Mouse (Mus musculus): ENCODE results near the gene Mus81. TPM values are rescaled to one million over a fixed set of nuclear protein-coding genes. Genes with fewer than 3 reads are reported as not detected.
"Not testable (repeated sequence)": the region's sequence is repeated elsewhere in the genome, so short reads cannot be mapped to it uniquely, and the experiment has no call there.

Mus81 gene
- polyA plus RNA-seq, 1 experiment from 2014 or later, result 44.1 TPM

DNA sequence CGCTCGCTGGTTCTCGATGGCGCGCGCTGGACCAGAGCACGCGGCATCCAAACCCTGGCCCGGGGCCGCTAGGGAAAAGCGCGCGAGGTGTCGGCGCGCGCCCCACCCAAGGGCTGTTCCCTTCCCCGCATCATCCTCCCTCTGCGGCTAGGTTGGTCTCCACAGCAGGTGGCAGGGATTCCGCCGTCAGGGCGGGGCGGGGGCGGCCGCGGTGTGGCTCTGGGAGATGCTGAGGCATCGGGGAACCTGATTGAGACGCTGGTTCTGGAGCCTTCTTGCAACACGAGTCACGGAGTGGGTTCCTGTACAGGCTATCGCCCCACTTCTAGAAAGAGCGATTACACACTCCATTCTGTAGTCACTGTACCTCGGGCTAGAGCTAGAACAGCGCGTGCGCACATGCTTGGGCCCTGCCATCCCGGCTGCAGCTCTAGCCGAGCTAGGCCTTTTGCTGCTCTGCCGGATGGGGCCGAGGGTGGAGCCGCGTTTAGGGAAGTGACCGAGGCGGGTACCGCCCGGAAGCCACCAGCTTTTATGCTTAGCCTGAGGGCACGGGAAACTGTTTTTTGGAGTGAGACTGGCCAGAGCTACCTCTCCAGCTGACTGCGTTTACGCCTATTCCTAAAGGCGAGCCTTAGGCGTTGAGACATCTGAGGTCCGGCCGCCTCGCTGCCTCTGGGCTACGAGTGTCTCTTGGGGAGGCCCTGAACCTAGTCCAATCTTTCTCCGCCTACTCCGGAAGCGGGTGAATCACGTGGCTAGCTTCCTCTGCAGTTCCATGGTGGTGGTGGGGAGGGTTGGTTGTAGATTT lies 2.9 kb upstream of the Mus81 start:
- no peaks in the 10 kb centered on the region for H3K27me3 ChIP-seq
- no peaks in the 10 kb centered on the region for H3K9me3 ChIP-seq (replicated peaks)
- H3K9ac ChIP-seq, result peak overlapping the region; percentile 91
- peak; percentile 25 for ATAC-seq (ENCODE audit: insufficient number of reproducible peaks, low FRiP score, low TSS enrichment, low read depth)
- WGBS, result under 1% methylated on average over 57 of the region's 59 CpGs
- H3K36me3 ChIP-seq, result peaks cover 32% of the 10 kb centered on the region
- peak overlapping the region; percentile 82 for H3K4me3 ChIP-seq (replicated peaks)
- H3K27ac ChIP-seq (replicated peaks), result peak overlapping the region; percentile 97
- peak overlapping the region; percentile 86 for H3K4me2 ChIP-seq (replicated peaks)
- peaks cover 46% of the 10 kb centered on the region for H3K4me1 ChIP-seq

- ATAC-seq (ENCODE audit: insufficient number of reproducible peaks, low FRiP score, low TSS enrichment, low read depth), result peak; percentile 63
- Histone ChIP-seq H3K4me1 (peaks cover 49% of the 10 kb centered on the region), H3K4me3 (replicated peaks) (peak within 1 kb of the TSS; percentile 82), H3K4me2 (replicated peaks) (peak within 1 kb of the TSS; percentile 86), H3K36me3 (peaks cover 32% of the 10 kb centered on the region), H3K9me3 (replicated peaks) (no peaks in the 10 kb centered on the region), H3K27ac (replicated peaks) (peak within 1 kb of the TSS; percentile 99), H3K9ac (peak within 1 kb of the TSS; percentile 91), H3K27me3 (no peaks in the 10 kb centered on the region)
- WGBS, result under 1% methylated on average over 58 of the region's 62 CpGs
Measured at GRCm38 (mm10) chr19:5490313-5490897, 2.2 kb upstream of the Mus81 start, which contains the start of gene Cfl1. Cfl1 (plus strand) TSS chr19:5490455.

DNA sequence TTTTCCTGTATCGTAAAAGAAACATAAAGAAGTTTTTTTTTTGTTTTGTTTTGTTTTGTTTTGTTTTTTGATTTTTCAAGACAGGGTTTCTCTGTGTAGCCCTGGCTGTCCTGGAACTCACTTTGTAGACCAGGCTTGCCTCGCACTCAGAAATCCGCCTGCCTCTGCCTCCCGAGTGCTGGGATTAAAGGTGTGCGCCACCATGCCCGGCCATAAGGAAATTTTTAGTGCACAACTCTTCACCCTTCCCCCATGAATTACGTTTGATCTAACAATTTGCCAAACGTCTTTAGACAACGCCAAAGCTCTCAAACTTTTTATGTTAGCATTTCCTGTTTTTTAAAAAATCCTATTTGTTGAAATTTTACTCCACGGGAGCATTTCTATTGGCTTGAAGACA lies 1.5 kb upstream of the Mus81 start:
- not testable (repeated sequence) for H3K9me3 ChIP-seq (replicated peaks); ATAC-seq (ENCODE audit: insufficient number of reproducible peaks, low FRiP score, low TSS enrichment, low read depth); H3K9ac ChIP-seq; H3K27me3 ChIP-seq
- peak overlapping the region; percentile 82 for H3K4me3 ChIP-seq (replicated peaks)
- peak overlapping the region; percentile 86 for H3K4me2 ChIP-seq (replicated peaks)
- H3K36me3 ChIP-seq, result peaks cover 35% of the 10 kb centered on the region
- peak overlapping the region; percentile 99 for H3K27ac ChIP-seq (replicated peaks)
- H3K4me1 ChIP-seq, result peaks cover 49% of the 10 kb centered on the region
- 43% methylated on average over 10 of the region's 10 CpGs for WGBS

DNA sequence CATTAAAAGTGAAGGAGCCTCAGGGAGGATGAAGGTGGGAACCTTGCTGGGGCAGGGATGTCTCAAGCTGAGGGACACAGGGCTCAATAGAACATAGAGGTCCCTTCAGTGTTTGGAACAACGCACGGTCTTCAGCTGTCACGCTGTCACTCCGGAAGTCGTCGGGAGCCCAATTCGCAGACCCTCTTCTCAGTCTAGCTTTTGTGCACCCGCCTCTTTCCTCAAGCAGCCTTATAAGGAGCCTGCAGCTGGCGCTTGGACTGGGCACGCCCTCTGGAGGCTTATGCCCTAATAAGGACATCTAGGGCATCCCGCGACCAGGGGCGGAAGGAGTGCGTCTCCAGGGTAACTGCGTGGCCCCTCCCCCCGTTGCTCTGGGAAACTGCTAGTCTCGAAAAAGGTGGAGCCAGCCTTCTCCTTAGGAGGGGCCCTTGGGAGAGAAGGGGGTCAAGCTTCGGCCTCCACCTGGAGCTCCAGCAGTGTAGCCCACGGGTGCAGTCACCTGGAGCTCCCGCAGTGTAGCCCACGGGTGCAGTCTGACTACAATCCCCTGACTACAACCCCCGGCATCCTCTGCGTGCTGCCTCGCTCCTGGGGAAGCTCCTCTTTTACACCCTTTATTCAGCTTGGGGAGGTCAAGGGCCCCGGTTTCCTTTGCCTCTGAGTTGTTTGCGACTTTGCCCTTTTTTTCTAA lies 823 bp upstream of the Mus81 start:
- no peaks in the 10 kb centered on the region for H3K9me3 ChIP-seq (replicated peaks)
- peaks cover 49% of the 10 kb centered on the region for H3K4me1 ChIP-seq
- no peaks in the 10 kb centered on the region for H3K27me3 ChIP-seq
- H3K36me3 ChIP-seq, result peaks cover 37% of the 10 kb centered on the region
- peak overlapping the region; percentile 23 for H3K9ac ChIP-seq
- H3K27ac ChIP-seq (replicated peaks), result peak overlapping the region; percentile 99
- WGBS, result under 1% methylated on average over 26 of the region's 26 CpGs
- ATAC-seq (ENCODE audit: insufficient number of reproducible peaks, low FRiP score, low TSS enrichment, low read depth), result peak; percentile 85
- peak overlapping the region; percentile 59 for H3K4me3 ChIP-seq (replicated peaks)
- peak overlapping the region; percentile 86 for H3K4me2 ChIP-seq (replicated peaks)

GRCm38 (mm10) chr19:5486771-5487170 lies 1.4 kb downstream of the Mus81 start:
- H3K27ac ChIP-seq (replicated peaks), result peak overlapping the region; percentile 39; the same call in 1 of the 2 replicates
- peaks cover 37% of the 10 kb centered on the region for H3K4me1 ChIP-seq
- H3K27me3 ChIP-seq, result no peaks in the 10 kb centered on the region
- H3K4me2 ChIP-seq (replicated peaks), result peak overlapping the region; percentile 86
- H3K9me3 ChIP-seq (replicated peaks), result no peaks in the 10 kb centered on the region
- H3K4me3 ChIP-seq (replicated peaks), result peak overlapping the region; percentile 59; the same call in 1 of the 2 replicates
- H3K9ac ChIP-seq, result no peak overlapping the region
- no peak for ATAC-seq (ENCODE audit: insufficient number of reproducible peaks, low FRiP score, low TSS enrichment, low read depth)
- H3K36me3 ChIP-seq, result peaks cover 44% of the 10 kb centered on the region
- WGBS, result 82% methylated on average over 4 of the region's 4 CpGs

GRCm38 (mm10) chr19:5486286-5486685 lies 1.9 kb downstream of the Mus81 start:
- Histone ChIP-seq H3K9me3 (replicated peaks) (no peaks in the 10 kb centered on the region), H3K4me3 (replicated peaks) (no peak overlapping the region; the same call in 1 of the 2 replicates), H3K4me2 (replicated peaks) (peak overlapping the region; percentile 86; the same call in 1 of the 2 replicates), H3K36me3 (peaks cover 49% of the 10 kb centered on the region), H3K4me1 (peaks cover 34% of the 10 kb centered on the region), H3K27me3 (no peaks in the 10 kb centered on the region), H3K27ac (replicated peaks) (peak overlapping the region; percentile 39; the same call in 1 of the 2 replicates), H3K9ac (no peak overlapping the region)
- no peak for ATAC-seq (ENCODE audit: insufficient number of reproducible peaks, low FRiP score, low TSS enrichment, low read depth)
- WGBS, result 74% methylated on average over 8 of the region's 8 CpGs

- H3K36me3 ChIP-seq, result peaks cover 54% of the 10 kb centered on the region
- no peaks in the 10 kb centered on the region for H3K27me3 ChIP-seq
- peaks cover 34% of the 10 kb centered on the region for H3K4me1 ChIP-seq
- no peak overlapping the region for H3K4me2 ChIP-seq (replicated peaks)
- ATAC-seq (ENCODE audit: insufficient number of reproducible peaks, low FRiP score, low TSS enrichment, low read depth), result no peak
- WGBS, result 91% methylated on average over 7 of the region's 7 CpGs
- H3K9ac ChIP-seq, result no peak overlapping the region
- H3K27ac ChIP-seq (replicated peaks), result peak overlapping the region; percentile 39; the same call in 1 of the 2 replicates
- H3K4me3 ChIP-seq (replicated peaks), result no peak overlapping the region
- H3K9me3 ChIP-seq (replicated peaks), result no peaks in the 10 kb centered on the region
Measured at GRCm38 (mm10) chr19:5485821-5486220, 2.4 kb downstream of the Mus81 start.

GRCm38 (mm10) chr19:5485371-5485770 lies 2.8 kb downstream of the Mus81 start:
- ATAC-seq (ENCODE audit: insufficient number of reproducible peaks, low FRiP score, low TSS enrichment, low read depth), result no peak
- H3K36me3 ChIP-seq, result peaks cover 58% of the 10 kb centered on the region
- no peak overlapping the region for H3K4me2 ChIP-seq (replicated peaks)
- peaks cover 34% of the 10 kb centered on the region for H3K4me1 ChIP-seq
- H3K4me3 ChIP-seq (replicated peaks), result no peak overlapping the region
- H3K27ac ChIP-seq (replicated peaks), result no peak overlapping the region
- no peak overlapping the region for H3K9ac ChIP-seq
- 92% methylated on average over 8 of the region's 8 CpGs for WGBS
- no peaks in the 10 kb centered on the region for H3K9me3 ChIP-seq (replicated peaks)
- H3K27me3 ChIP-seq, result no peaks in the 10 kb centered on the region

DNA sequence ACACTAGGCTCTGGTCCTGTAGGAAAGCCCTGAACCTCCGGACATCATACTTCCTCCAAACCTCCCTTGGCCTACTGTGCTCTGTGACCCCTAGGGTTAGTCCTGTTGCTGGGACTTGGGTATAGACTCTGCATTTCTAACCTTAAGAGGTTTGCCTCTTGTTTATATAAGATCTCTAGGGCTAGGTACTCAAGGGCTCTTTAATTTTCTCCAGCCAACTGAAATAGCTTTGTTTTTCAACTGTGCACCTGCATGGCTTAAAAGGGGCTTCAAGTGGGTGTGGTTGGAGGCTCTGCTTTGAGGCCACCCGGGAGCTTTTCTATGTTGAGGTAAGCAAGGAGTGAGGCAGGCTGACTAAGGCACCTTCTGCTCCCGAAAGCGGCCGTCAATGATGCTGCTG lies 3.7 kb downstream of the Mus81 start:
- no peak for ATAC-seq (ENCODE audit: insufficient number of reproducible peaks, low FRiP score, low TSS enrichment, low read depth)
- peaks cover 29% of the 10 kb centered on the region for H3K4me1 ChIP-seq
- H3K4me3 ChIP-seq (replicated peaks), result no peak overlapping the region
- no peak overlapping the region for H3K4me2 ChIP-seq (replicated peaks)
- peaks cover 67% of the 10 kb centered on the region for H3K36me3 ChIP-seq
- no peak overlapping the region for H3K9ac ChIP-seq
- H3K27ac ChIP-seq (replicated peaks), result no peak overlapping the region
- no peaks in the 10 kb centered on the region for H3K27me3 ChIP-seq
- WGBS, result 90% methylated on average over 5 of the region's 5 CpGs
- H3K9me3 ChIP-seq (replicated peaks), result no peaks in the 10 kb centered on the region

DNA sequence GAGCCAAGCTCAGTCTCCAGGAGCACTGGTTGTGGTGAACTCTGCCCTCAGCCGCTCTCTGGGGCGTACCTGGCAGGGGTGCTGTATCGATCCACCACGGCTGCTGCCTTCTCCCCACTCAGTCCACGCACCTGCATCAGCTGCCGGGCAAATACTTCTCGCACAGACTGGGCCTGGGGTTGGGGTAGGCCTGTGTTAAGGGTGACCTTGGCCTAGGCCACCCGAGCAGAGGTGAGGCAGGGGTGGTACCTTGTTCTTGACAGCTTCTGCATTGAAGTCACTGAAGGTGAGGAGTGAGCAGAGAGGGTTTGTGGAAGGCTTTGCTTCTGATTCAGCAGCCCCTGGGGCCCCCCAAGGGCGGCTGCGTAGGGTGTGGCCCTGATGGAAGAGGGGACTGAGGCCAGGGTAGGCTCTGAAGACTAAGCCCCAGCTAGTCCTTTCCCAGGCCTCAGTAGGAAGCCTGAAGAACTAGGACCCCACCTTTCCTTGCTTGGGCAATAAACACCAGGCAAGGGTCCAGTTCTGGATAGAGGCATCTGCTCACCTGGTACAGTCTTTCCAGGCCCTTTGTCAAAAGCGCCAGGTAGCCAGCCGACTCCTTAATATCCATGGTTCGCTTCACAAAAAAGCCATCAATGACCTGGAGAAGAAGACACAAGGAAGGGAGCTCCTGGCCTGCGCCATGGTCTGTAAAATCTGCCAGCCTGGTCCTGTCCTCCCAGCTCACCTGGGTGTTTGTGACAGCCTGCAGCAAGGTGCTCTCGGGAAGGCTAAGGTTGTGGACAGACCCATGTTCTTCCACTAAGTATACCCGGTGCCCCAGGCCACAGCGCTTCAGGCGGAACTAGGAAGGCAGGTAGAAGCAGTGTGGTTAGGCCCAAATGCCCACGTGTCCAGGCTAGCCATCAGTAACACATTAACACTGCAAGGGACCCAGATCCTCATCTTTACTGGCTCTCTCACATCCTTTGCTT lies 4.5 kb downstream of the Mus81 start:
- Histone ChIP-seq H3K36me3 (peaks cover 75% of the 10 kb centered on the region), H3K4me3 (replicated peaks) (no peak overlapping the region), H3K9me3 (replicated peaks) (no peaks in the 10 kb centered on the region), H3K27ac (replicated peaks) (no peak overlapping the region), H3K9ac (no peak overlapping the region), H3K4me2 (replicated peaks) (no peak overlapping the region), H3K4me1 (peaks cover 22% of the 10 kb centered on the region), H3K27me3 (no peaks in the 10 kb centered on the region)
- no peak for ATAC-seq (ENCODE audit: insufficient number of reproducible peaks, low FRiP score, low TSS enrichment, low read depth)
- WGBS, result 91% methylated on average over 19 of the region's 19 CpGs

Data from embryonic facial prominence, embryonic 15.5 days (tissue).